Mouse (Mus musculus): ENCODE results near the gene Lmx1b.
A peak's percentile ranks its signal among the peaks of the same experiment; 100 is the strongest.

Lmx1b gene

GRCm38 (mm10) chr2:33643721-33644713 is 3.7 kb upstream of the Lmx1b start:
- DNase-seq: no peak

- peak; percentile 83 for DNase-seq
These were observed 2.5 kb upstream of the Lmx1b start for GRCm38 (mm10) chr2:33642650-33643458.

- no peak for DNase-seq
These were observed 1.7 kb upstream of the Lmx1b start for GRCm38 (mm10) chr2:33641859-33642571.

GRCm38 (mm10) chr2:33640978-33641858 is 907 bp upstream of the Lmx1b start:
- peak; percentile 28 for DNase-seq

GRCm38 (mm10) chr2:33639301-33640170 is 775 bp downstream of the Lmx1b start:
- DNase-seq: peak; percentile 24

- no peak for DNase-seq
These were observed 2.1 kb downstream of the Lmx1b start for GRCm38 (mm10) chr2:33638141-33638733.

GRCm38 (mm10) chr2:33637288-33637687 is 3.0 kb downstream of the Lmx1b start:
- no peak for DNase-seq

GRCm38 (mm10) chr2:33636628-33637188 is 3.6 kb downstream of the Lmx1b start:
- DNase-seq: no peak

GRCm38 (mm10) chr2:33636117-33636521 is 4.2 kb downstream of the Lmx1b start:
- no peak for DNase-seq

GRCm38 (mm10) chr2:33635323-33636116 is 4.8 kb downstream of the Lmx1b start:
- no peak for DNase-seq

- DNase-seq: no peak
These were observed 5.7 kb downstream of the Lmx1b start for GRCm38 (mm10) chr2:33634481-33635090.

GRCm38 (mm10) chr2:33633955-33634354 is 6.4 kb downstream of the Lmx1b start:
- DNase-seq: no peak

- no peak for DNase-seq
These were observed 7.1 kb downstream of the Lmx1b start for GRCm38 (mm10) chr2:33633237-33633636.

GRCm38 (mm10) chr2:33632551-33633059 is 7.7 kb downstream of the Lmx1b start:
- no peak for DNase-seq

GRCm38 (mm10) chr2:33631708-33632343 is 8.5 kb downstream of the Lmx1b start:
- DNase-seq: no peak

- DNase-seq: no peak
These were observed 9.1 kb downstream of the Lmx1b start for GRCm38 (mm10) chr2:33631022-33631707.

Data from lung, postnatal 14 days (tissue).